Mouse (Mus musculus) ovary, postnatal 36 days (tissue): Measurements from ENCODE around the gene Cyp26b1.
A peak's percentile ranks its signal among the peaks of the same experiment; 100 is the strongest.
"Not testable (repeated sequence)": the region's sequence is repeated elsewhere in the genome, so short reads cannot be mapped to it uniquely, and the experiment has no call there.

Experiments used
- DNase-seq: peaks from one replicate; pipeline ENCODE4 v3.0.0; 2022; ENCODE audit warnings: low spot score, mixed read lengths

The Cyp26b1 gene

DNA sequence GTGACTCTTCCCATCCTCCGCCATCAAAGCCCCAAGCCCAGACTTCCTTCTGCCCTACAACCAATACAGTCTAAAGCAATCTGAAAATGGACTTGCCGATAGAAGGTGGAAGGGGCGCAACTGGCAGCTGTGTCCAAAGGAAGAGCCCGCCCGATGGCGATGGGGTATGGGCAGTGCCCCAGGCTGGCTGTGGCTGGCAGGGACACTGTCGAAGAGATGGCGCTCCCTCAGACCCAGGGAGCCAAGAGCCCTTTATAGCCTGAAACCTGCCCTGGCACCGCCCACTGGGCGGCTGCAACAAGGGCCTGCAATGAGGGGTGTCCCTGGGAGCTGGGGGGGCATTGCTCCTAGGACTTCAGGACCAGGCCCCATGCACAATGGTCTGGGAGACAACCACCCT is at the start of gene Cyp26b1:
Gene Cyp26b1 (minus strand): TSS at position 216 of the 400 bp plus-strand sequence.
- no peak for DNase-seq

- DNase-seq: no peak
Measured at GRCm38 (mm10) chr6:84641062-84641431, 47.3 kb upstream of the Cyp26b1 start.

- DNase-seq: peak; percentile 8
Measured at GRCm38 (mm10) chr6:84640324-84641061, 46.8 kb upstream of the Cyp26b1 start.

GRCm38 (mm10) chr6:84638206-84638605 is 44.5 kb upstream of the Cyp26b1 start:
- DNase-seq: no peak

- DNase-seq: no peak
Measured at GRCm38 (mm10) chr6:84631588-84631987, 37.9 kb upstream of the Cyp26b1 start.

- DNase-seq: no peak
Measured at GRCm38 (mm10) chr6:84630276-84630675, 36.6 kb upstream of the Cyp26b1 start.

DNA sequence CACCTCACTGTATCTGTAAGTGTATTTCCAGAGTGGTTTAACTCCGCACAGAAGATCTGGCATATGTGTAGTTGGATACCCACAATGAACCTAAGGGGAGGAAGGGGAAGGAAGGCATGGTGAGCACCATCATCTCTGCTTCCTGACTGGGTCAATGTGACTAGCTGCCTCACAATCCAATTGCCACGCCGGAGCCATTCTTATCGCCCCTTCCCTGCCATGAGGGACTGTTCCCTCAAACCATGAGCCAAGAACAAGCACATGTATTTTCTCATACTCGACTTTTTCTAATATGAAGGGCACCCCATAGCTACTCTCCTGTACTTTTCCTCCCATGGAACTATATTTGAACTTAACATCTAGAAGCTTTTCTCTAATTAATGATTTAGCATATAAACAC is 35.1 kb upstream of the Cyp26b1 start:
- DNase-seq: no peak

- DNase-seq: no peak
Measured at GRCm38 (mm10) chr6:84626398-84626797, 32.7 kb upstream of the Cyp26b1 start.

- DNase-seq: no peak
Measured at GRCm38 (mm10) chr6:84619166-84619565, 25.5 kb upstream of the Cyp26b1 start.

- DNase-seq: no peak
Measured at GRCm38 (mm10) chr6:84617051-84617450, 23.3 kb upstream of the Cyp26b1 start.

DNA sequence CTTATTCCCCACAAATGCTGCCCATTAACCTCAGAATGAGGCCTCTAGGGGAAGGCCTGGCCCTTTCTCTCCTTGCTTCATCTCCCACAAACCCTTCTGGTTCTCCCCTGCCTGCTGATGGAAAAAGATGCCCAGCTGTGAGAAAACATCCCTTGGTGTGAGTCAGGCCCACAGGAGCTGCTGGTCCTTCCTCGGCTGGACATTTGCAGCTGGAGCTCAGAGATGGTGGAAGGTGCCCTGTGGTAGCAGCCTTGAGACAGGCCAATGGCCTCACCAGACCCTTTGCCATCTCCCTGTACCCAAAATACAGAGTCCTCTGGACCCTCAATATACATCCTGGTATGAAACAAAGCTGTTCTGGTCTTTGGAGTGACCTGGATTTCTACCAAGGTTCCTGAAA is 22.9 kb upstream of the Cyp26b1 start:
- DNase-seq: no peak

GRCm38 (mm10) chr6:84613561-84613960 is 19.9 kb upstream of the Cyp26b1 start:
- DNase-seq: no peak

DNA sequence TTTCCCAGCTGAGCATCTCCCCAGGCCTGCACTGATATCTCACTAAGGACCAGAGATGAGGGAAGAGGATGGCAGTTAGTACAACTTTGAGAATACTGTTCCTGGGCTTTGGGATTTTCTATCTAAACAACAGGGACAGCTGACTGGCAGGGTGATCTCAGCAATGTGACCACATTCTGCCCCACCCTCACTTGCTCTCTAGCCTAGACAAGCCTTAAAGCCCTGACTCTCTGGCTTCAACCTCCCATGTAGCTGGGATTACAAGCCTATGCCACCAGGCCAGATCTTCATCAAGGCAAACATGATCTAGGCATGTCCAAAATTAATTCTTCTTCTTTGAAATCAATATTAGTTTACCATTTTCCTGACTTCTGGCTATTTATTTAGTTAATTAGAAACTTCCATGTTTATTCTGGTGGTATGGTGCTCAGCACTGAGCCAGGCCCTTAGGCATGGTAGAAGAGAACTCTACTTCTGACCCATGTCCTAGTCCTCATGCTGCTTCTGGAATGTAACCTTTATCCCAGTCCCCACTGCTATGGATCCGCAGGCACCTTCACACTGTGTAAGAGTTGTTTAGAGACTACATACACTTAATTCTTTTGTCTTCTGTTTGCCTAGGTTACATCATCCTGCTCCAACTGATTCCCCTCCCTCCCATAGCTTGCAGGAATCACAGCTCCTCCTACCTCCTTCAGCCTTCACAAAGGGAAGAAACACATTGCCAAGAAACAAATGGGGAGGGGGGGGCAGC is 7.6 kb upstream of the Cyp26b1 start:
- no peak for DNase-seq

DNA sequence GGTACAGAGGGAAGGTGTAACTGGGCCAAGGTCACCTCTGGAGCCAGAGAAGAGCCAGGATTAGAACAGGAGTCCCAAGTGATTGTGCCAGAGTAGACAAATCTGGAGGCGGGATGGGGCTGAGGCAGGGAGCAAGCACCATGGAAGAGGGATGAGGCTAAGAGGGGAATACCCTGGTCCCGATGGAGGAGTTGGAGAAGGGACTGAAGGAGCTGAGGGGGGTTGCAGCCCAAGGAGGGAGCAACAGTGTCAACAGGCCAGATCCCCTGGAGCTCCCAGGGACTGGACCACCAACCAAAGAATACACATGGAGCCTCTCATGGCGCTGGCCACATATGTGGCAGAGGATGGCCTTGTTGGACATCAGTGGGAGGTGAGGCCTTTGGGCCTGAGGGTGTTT is 5.6 kb upstream of the Cyp26b1 start:
- not testable (repeated sequence) for DNase-seq

DNA sequence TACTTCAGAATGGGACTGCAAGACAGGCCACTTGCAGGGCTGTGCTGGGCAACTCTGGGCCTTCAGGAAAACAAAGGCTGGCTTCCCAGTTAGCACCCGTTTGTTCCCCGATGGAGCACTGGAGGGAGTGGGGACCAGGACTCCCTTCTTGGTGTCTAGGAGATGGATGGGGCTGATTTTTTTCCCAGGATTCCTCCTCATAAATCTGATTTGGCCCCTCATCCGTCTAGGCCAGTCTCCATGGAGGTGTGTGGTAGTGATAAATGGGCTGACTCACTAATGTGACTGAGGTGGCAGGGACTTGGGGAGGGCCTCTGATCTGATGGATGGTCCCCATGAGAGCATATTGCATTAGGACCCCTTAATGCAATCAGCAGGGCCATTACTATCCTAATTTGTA is 5.0 kb upstream of the Cyp26b1 start:
- DNase-seq: no peak

DNA sequence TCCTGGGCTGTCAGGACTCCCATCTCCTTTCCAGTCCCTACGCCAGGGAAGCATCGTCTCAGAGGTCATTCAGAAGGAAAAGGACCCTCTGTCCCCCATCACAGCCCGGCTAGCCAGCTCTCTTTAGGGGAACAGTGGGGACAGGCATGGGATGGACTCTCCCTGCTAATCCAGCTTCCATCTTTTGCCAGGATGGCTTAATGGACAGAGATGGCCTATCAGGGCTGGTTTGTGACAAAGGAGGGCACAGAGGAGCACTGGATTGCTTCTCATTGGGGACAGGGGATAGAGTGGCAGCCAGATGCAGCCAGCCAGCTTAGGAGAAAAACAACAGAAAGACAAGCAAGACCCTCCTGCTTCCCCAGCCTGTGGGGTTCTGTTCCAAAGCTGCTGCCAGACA is 918 bp upstream of the Cyp26b1 start:
- no peak for DNase-seq

- no peak for DNase-seq
Measured at GRCm38 (mm10) chr6:84590961-84591745, 2.6 kb downstream of the Cyp26b1 start.

- peak; percentile 82 for DNase-seq
Measured at GRCm38 (mm10) chr6:84589742-84590686, 3.7 kb downstream of the Cyp26b1 start.

GRCm38 (mm10) chr6:84588895-84589652 is 4.6 kb downstream of the Cyp26b1 start:
- peak; percentile 54 for DNase-seq

GRCm38 (mm10) chr6:84588221-84588894 is 5.3 kb downstream of the Cyp26b1 start:
- DNase-seq: peak; percentile 45
